Mouse (Mus musculus) G1E (cell line): ENCODE measurements around the gene Wdr11. TPM values are rescaled to one million over a fixed set of nuclear protein-coding genes. Genes with fewer than 3 reads are reported as not detected.

Experiments
- ATAC-seq: 2 replicates; pipeline ENCODE4 v1.8.0; 2016; ENCODE audit warnings: mild to moderate bottlenecking; ENCODE audit not compliant: insufficient number of reproducible peaks, poor library complexity, low FRiP score, severe bottlenecking; ENCODE audit errors: extremely low read depth
- DNase-seq: peaks from one replicate; pipeline ENCODE4 v3.0.0; 2012; ENCODE audit warnings: low spot score
- H3K27me3 ChIP-seq: 2 replicates; pipeline ENCODE4 v1.6.1; 2012; ENCODE audit warnings: mild to moderate bottlenecking, low read length, inconsistent platforms; ENCODE audit not compliant: insufficient read depth
- H3K36me3 ChIP-seq: replicated peaks from 2 replicates; pipeline ENCODE3; 2012; ENCODE audit warnings: mild to moderate bottlenecking, inconsistent platforms
- H3K4me1 ChIP-seq: 2 replicates; pipeline ENCODE4 v1.6.1; 2012; ENCODE audit warnings: low read depth, low read length, inconsistent platforms, mixed read lengths; ENCODE audit not compliant: insufficient read depth
- H3K4me3 ChIP-seq: 2 replicates; pipeline ENCODE4 v1.5.1; 2012; ENCODE audit warnings: low read depth, mild to moderate bottlenecking, inconsistent platforms, low read length, moderate library complexity, mixed read lengths
- H3K9me3 ChIP-seq: replicated peaks from 2 replicates; pipeline ENCODE4 v1.6.1; 2012; ENCODE audit warnings: inconsistent platforms
- CTCF ChIP-seq: IDR thresholded peaks from 2 replicates; pipeline ENCODE4 v1.5.1; 2012; ENCODE audit warnings: low read depth, low read length, inconsistent platforms, mixed read lengths
- GATA1 ChIP-seq: IDR thresholded peaks from 2 replicates; pipeline ENCODE4 v1.6.1; 2012; ENCODE audit warnings: borderline replicate concordance, low read length, inconsistent platforms, mixed read lengths
- GATA2 ChIP-seq: IDR thresholded peaks from 2 replicates; pipeline ENCODE4 v1.6.1; 2012; ENCODE audit warnings: low read depth, low read length, inconsistent platforms, borderline replicate concordance
- POLR2AphosphoS5 ChIP-seq: IDR thresholded peaks from 2 replicates; pipeline ENCODE4 v1.6.1; 2012; ENCODE audit warnings: low read depth, low read length, inconsistent platforms; ENCODE audit not compliant: insufficient replicate concordance
- TAL1 ChIP-seq: conservative IDR thresholded peaks from 2 replicates; pipeline ENCODE4 v1.6.1; 2012; ENCODE audit warnings: low read depth, low read length, inconsistent platforms, mixed read lengths
- polyA plus RNA-seq: library from polyadenylated mRNA; stranded (reverse); fragments of >175 nt; gene quantifications from 2 replicates; pipeline ENCODE4 v1.2.3, GENCODE M21; 2012
- total RNA-seq, 2 experiments: library from RNA; stranded (forward) in 1 of 2; stranded (reverse) in 1 of 2; fragments of 200-1000 nt in 1 of 2; fragments of >200 nt in 1 of 2; fragmentation: Nextera tagmentation in 1 of 2; gene quantifications; 2 replicates each; pipeline ENCODE4 v1.2.3; 2014 to 2017

The Wdr11 gene
- total and polyA plus RNA-seq, 3 experiments: 5.2 to 88.7 (median 61.6) TPM

DNA sequence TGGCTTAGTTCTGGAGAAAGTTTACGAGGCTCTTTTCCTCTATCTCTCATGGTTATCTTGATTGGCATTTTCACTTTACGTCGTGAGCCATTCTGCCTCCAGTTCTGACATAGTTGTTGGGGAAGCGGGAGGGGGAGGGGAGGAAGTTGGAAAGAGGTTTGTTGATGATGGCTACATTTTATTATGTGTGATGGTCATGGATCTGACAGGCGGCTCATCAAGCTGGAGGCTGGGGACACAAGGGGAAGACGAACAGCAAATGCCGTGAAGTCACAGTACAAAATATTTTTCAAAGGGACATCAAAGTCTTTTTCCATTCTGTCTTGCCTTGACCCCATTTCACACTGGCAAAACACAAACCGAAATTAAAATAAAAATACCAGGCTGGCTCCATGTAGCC is 86.8 kb downstream of the Wdr11 start:
- TF ChIP-seq GATA2: no peak
- no peak for TF ChIP-seq CTCF
- no peak for TF ChIP-seq POLR2AphosphoS5
- TF ChIP-seq TAL1: no peak
- no peak for TF ChIP-seq GATA1
- DNase-seq (no peak), ATAC-seq (no peak)
- Histone ChIP-seq H3K36me3 (no peaks in the 10 kb centered on the region), H3K27me3 (no peaks in the 10 kb centered on the region), H3K9me3 (peaks cover 40% of the 10 kb centered on the region), H3K4me3 (no peak overlapping the region), H3K4me1 (no peaks in the 10 kb centered on the region)

GRCm38 (mm10) chr7:129678972-129679371 is 87.3 kb downstream of the Wdr11 start:
- Histone ChIP-seq H3K9me3 (peaks cover 37% of the 10 kb centered on the region), H3K27me3 (no peaks in the 10 kb centered on the region), H3K36me3 (no peaks in the 10 kb centered on the region), H3K4me1 (no peaks in the 10 kb centered on the region), H3K4me3 (no peak overlapping the region)
- ATAC-seq: no peak
- DNase-seq: no peak
- TF ChIP-seq POLR2AphosphoS5: no peak
- no peak for TF ChIP-seq GATA1
- TF ChIP-seq CTCF: no peak
- no peak for TF ChIP-seq TAL1
- TF ChIP-seq GATA2: no peak

DNA sequence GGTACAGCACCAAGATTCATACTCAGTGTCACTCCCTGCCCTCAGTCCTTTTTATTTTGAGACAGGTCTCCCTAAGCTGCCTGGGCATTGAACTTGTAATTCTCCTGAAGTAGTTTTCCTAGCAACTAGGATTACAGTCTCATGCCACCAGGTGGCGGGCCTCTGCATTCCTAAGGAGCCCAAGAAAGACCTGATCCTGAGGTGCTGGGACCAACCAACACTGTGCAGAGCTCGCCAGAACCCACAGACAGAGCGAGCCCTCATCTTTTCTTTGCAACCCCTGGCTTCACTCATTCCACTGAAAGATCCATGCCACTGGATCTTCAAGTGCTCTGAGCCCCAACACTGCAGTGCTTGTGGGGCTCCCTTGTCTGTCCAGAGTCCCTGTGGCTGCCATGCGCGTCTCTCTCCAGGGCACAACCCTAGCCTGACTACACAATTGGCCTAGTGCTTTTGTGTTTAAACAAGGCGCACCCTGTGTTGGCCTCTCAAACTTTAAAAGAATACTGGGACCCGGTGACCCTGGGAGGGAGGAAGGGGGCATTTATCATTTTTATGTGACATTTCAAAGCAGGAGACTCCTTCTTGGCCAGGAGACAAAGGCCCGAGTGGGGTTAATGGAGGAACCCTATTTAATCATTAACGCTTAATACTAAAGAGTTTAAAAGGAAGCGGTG is 89.0 kb downstream of the Wdr11 start:
- ATAC-seq (no peak), DNase-seq (no peak)
- peaks cover 37% of the 10 kb centered on the region for H3K9me3 ChIP-seq
- H3K36me3 ChIP-seq: no peaks in the 10 kb centered on the region
- H3K4me1 ChIP-seq: no peaks in the 10 kb centered on the region
- TF ChIP-seq GATA2 (no peak), TAL1 (no peak), POLR2AphosphoS5 (no peak), GATA1 (no peak), CTCF (no peak)
- H3K27me3 ChIP-seq: no peaks in the 10 kb centered on the region
- H3K4me3 ChIP-seq: no peak overlapping the region

GRCm38 (mm10) chr7:129682525-129682924 is 90.9 kb downstream of the Wdr11 start:
- no peak for TF ChIP-seq GATA2
- no peak for TF ChIP-seq GATA1
- TF ChIP-seq TAL1: no peak
- no peak for TF ChIP-seq CTCF
- TF ChIP-seq POLR2AphosphoS5: no peak
- DNase-seq (no peak), ATAC-seq (no peak)
- Histone ChIP-seq H3K9me3 (peaks cover 35% of the 10 kb centered on the region), H3K4me1 (no peaks in the 10 kb centered on the region), H3K36me3 (no peaks in the 10 kb centered on the region), H3K4me3 (no peak overlapping the region), H3K27me3 (no peaks in the 10 kb centered on the region)

DNA sequence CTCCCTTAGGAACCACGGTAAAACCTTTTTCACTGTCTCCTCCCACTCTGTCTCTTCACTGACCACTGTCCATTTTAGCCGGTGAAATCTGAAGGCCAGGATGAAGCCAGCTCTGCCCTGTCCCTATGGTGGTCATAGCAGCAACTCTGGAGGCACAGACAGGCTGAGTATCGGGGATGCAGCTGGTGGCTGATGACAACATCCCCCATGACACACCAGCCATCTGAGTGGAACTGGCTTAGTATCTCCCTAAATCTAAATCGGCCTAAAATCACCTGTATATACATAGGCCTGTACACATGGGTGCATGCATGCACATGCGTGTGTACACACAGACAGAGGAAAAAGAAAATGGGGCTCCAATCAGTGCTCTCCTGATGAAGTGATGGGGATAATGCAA is 93.7 kb downstream of the Wdr11 start:
- Histone ChIP-seq H3K9me3 (peaks cover 52% of the 10 kb centered on the region), H3K36me3 (no peaks in the 10 kb centered on the region), H3K4me1 (no peaks in the 10 kb centered on the region), H3K27me3 (no peaks in the 10 kb centered on the region), H3K4me3 (no peak overlapping the region)
- DNase-seq (no peak), ATAC-seq (no peak)
- no peak for TF ChIP-seq POLR2AphosphoS5
- no peak for TF ChIP-seq GATA2
- TF ChIP-seq TAL1: no peak
- TF ChIP-seq CTCF: no peak
- TF ChIP-seq GATA1: no peak
